Mouse (Mus musculus) erythroblast, adult 5-6 weeks (primary cell): ENCODE measurements around the gene Sult1b1. TPM values are rescaled to one million over a fixed set of nuclear protein-coding genes. Genes with fewer than 3 reads are reported as not detected.

Experiments used
- total RNA-seq, 2 experiments: library from RNA; stranded (forward) in 1 of 2; stranded (reverse) in 1 of 2; fragments of 150-400 nt in 1 of 2; fragments of 200-764, 138-1000 nt in 1 of 2; gene quantifications; 2 replicates each; pipeline versions ENCODE4 v1.2.3 to v1.2.4; 2015 to 2017; ENCODE audit warnings: low replicate concordance in 2 of 2

Gene Sult1b1
- total RNA-seq, 2 experiments from 2014 or later, result not detected

Other genes starting within 250 kb of the Sult1b1 start
- not detected in 2 replicates for gene Ugt2a3, start 201.0 kb downstream of the Sult1b1 start, total RNA-seq (2015; ENCODE audit: low replicate concordance)
- not detected in 2 replicates for gene Ugt2a3, start 201.0 kb downstream of the Sult1b1 start, total RNA-seq (2017; ENCODE audit: low replicate concordance)
- gene Ugt2b38, start 114.0 kb downstream of the Sult1b1 start, total RNA-seq (2015; ENCODE audit: low replicate concordance), result not detected in 2 replicates
- not detected in 2 replicates for gene Ugt2b38, start 114.0 kb downstream of the Sult1b1 start, total RNA-seq (2017; ENCODE audit: low replicate concordance)
- gene Ugt2a2, start 55.9 kb downstream of the Sult1b1 start, total RNA-seq (2015; ENCODE audit: low replicate concordance), result not detected in 2 replicates
- not detected in 2 replicates for gene Ugt2a2, start 55.9 kb downstream of the Sult1b1 start, total RNA-seq (2017; ENCODE audit: low replicate concordance)
- gene Gm43638, start 51.4 kb downstream of the Sult1b1 start, total RNA-seq (2015; ENCODE audit: low replicate concordance), result not detected in 2 replicates
- gene Gm43638, start 51.4 kb downstream of the Sult1b1 start, total RNA-seq (2017; ENCODE audit: low replicate concordance), result not detected in 2 replicates
- not detected in 2 replicates for gene Ugt2a1, start 47.3 kb downstream of the Sult1b1 start, total RNA-seq (2015; ENCODE audit: low replicate concordance)
- gene Ugt2a1, start 47.3 kb downstream of the Sult1b1 start, total RNA-seq (2017; ENCODE audit: low replicate concordance), result not detected in 2 replicates
- gene Sult1d1, start 30.8 kb upstream of the Sult1b1 start, total RNA-seq (2015; ENCODE audit: low replicate concordance), result not detected in 2 replicates
- not detected in 2 replicates for gene Sult1d1, start 30.8 kb upstream of the Sult1b1 start, total RNA-seq (2017; ENCODE audit: low replicate concordance)
- gene Sult1e1, start 53.4 kb upstream of the Sult1b1 start, total RNA-seq (2015; ENCODE audit: low replicate concordance), result not detected in 2 replicates
- not detected in 2 replicates for gene Sult1e1, start 53.4 kb upstream of the Sult1b1 start, total RNA-seq (2017; ENCODE audit: low replicate concordance)
- gene Csn1s1, start 128.0 kb upstream of the Sult1b1 start, total RNA-seq (2015; ENCODE audit: low replicate concordance), result not detected in 2 replicates
- not detected in 2 replicates for gene Csn1s1, start 128.0 kb upstream of the Sult1b1 start, total RNA-seq (2017; ENCODE audit: low replicate concordance)
- gene Csn2, start 161.4 kb upstream of the Sult1b1 start, total RNA-seq (2015; ENCODE audit: low replicate concordance), result not detected in 2 replicates
- not detected in 2 replicates for gene Csn2, start 161.4 kb upstream of the Sult1b1 start, total RNA-seq (2017; ENCODE audit: low replicate concordance)
- gene Csn1s2a, start 236.4 kb upstream of the Sult1b1 start, total RNA-seq (2015; ENCODE audit: low replicate concordance), result not detected in 2 replicates
- not detected in 2 replicates for gene Csn1s2a, start 236.4 kb upstream of the Sult1b1 start, total RNA-seq (2017; ENCODE audit: low replicate concordance)